Mouse (Mus musculus) embryonic facial prominence, embryonic 14.5 days (tissue): ENCODE measurements around the gene Iqub. TPM values are rescaled to one million over a fixed set of nuclear protein-coding genes. Genes with fewer than 3 reads are reported as not detected.

Source experiments
- ATAC-seq: fragments of 200-750 bp; cut with Nextera tagmentation; 2 replicates; pipeline ENCODE4 v1.8.0; 2017; ENCODE audit warnings: low read depth, moderate number of reproducible peaks, moderate TSS enrichment
- DNase-seq: peaks from one replicate; pipeline ENCODE4 v3.0.0-alpha.2; 2015; ENCODE audit warnings: low spot score
- H3K27ac ChIP-seq: fragments of 300-500 bp; sonication (generic); replicated peaks from 2 replicates; pipeline ENCODE4 v1.5.1; 2014; ENCODE audit warnings: low read depth, mild to moderate bottlenecking, low read length, moderate library complexity
- H3K27me3 ChIP-seq: fragments of 300-500 bp; sonication (generic); replicated peaks from 2 replicates; pipeline ENCODE4 v1.6.1; 2014; ENCODE audit warnings: low read length; ENCODE audit not compliant: control insufficient read depth, insufficient read depth
- H3K36me3 ChIP-seq: fragments of 300-500 bp; sonication (generic); 2 replicates; pipeline ENCODE4 v1.6.1; 2014; ENCODE audit warnings: low read length, mixed read lengths; ENCODE audit not compliant: control insufficient read depth, insufficient read depth
- H3K4me1 ChIP-seq: fragments of 300-500 bp; sonication (generic); 2 replicates; pipeline ENCODE4 v1.6.1; 2014; ENCODE audit warnings: antibody characterized with exemption, low read length; ENCODE audit not compliant: control insufficient read depth, insufficient read depth
- H3K4me2 ChIP-seq: fragments of 300-500 bp; sonication (generic); 2 replicates; pipeline ENCODE4 v1.6.1; 2014; ENCODE audit warnings: low read depth, mild to moderate bottlenecking, low read length, moderate library complexity, mixed read lengths
- H3K4me3 ChIP-seq: fragments of 300-500 bp; sonication (generic); 2 replicates; pipeline ENCODE4 v1.5.1; 2014; ENCODE audit warnings: low read depth, mild to moderate bottlenecking, low read length
- H3K9ac ChIP-seq: fragments of 300-500 bp; sonication (generic); 2 replicates; pipeline ENCODE4 v1.6.1; 2014; ENCODE audit warnings: low read depth, mild to moderate bottlenecking, low read length, moderate library complexity, mixed read lengths
- H3K9me3 ChIP-seq: fragments of 300-500 bp; sonication (generic); 2 replicates; pipeline ENCODE4 v1.6.1; 2016; ENCODE audit warnings: low read length; ENCODE audit not compliant: control insufficient read depth
- WGBS: fragments of 180-500 bp; shearing (Covaris S2); extraction: QIAGEN DNeasy Blood & Tissue Kit; methylation state at CpG from one replicate; pipeline ENCODE4 v1.1.7; 2014; 5-methylcytosine and 5-hydroxymethylcytosine counted together
- polyA plus RNA-seq: library from polyadenylated mRNA; unstranded; fragments of >200 nt; fragmentation: Nextera tagmentation; extraction: Ambion mirVana; gene quantifications from 2 replicates; pipeline ENCODE4 v1.2.1, GENCODE M21; 2014

Iqub gene
- polyA plus RNA-seq, 1 experiment from 2014 or later: 1.6 TPM

DNA sequence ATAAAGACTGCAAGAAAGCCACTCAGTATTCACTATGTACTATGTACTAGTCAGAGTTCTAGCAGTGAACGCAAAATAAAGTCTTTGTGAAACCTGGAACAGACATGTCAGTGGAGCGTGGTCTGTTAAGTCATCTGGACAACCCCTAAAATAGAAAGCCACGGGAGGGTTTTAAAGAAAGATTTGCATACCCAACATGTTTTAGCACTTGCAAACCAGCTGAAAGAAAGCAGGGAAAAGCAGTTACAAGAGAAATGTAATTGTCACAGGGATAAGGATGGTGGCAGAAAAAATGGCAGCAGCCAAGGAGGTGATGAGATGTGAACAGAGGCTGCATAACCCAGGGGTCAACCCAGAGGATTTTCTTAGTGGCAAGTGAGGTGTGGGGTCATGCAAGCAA, 10.8 kb upstream of the Iqub start:
- no peak overlapping the region for H3K9ac ChIP-seq
- peaks cover 11% of the 10 kb centered on the region for H3K4me1 ChIP-seq
- H3K9me3 ChIP-seq: no peaks in the 10 kb centered on the region
- H3K4me2 ChIP-seq: no peak overlapping the region
- H3K36me3 ChIP-seq: peaks cover 16% of the 10 kb centered on the region; the same call in 1 of the 2 replicates
- ATAC-seq: no peak
- DNase-seq: no peak
- no peak overlapping the region for H3K4me3 ChIP-seq
- H3K27ac ChIP-seq: no peak overlapping the region
- WGBS: 85% methylated on average over 3 of the region's 3 CpGs
- no peaks in the 10 kb centered on the region for H3K27me3 ChIP-seq

DNA sequence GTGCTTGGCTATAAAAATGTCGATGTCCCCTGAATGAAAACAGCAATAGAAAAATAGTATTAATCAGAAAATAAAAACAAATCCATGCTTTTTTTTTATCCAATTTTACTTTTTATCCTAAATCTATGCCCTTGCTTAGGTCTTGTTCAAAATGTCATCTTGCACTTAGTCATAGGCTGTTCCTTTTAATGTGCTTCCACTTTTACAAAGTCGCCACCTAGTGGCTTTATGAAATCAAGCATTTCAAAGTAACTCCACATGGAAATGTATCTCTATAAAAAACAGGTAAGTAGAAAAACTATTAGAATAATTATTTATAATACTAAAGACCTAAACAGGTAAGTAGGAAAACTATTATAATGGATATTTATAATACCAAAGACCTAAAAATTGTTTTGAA, 1.3 kb upstream of the Iqub start:
- 44% methylated on average over 2 of the region's 2 CpGs for WGBS
- Histone ChIP-seq H3K4me1 (no peaks in the 10 kb centered on the region), H3K9ac (no peak overlapping the region), H3K27ac (no peak overlapping the region), H3K4me2 (no peak overlapping the region), H3K36me3 (peaks cover 19% of the 10 kb centered on the region), H3K9me3 (no peaks in the 10 kb centered on the region), H3K4me3 (no peak overlapping the region), H3K27me3 (no peaks in the 10 kb centered on the region)
- peak; percentile 58 for DNase-seq
- ATAC-seq: no peak

DNA sequence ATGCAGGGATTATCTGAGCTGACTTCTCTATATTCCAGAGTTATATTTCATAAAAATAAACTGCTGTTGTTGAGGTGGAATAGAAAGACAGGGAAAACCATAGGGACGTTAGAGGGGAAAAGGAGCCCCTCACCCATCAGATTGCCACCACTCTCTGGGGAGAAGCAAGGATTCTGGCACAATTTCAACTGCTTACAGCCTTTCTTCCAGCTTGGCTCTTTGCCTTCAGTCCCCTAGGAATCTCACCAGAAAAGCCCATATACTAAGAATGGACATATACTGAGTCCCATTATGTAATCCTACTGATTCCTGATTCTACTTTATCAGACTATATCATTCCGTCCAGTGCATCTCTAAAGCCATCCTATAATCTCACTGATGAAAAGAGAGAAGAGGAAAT, 10.7 kb downstream of the Iqub start:
- Histone ChIP-seq H3K4me1 (no peaks in the 10 kb centered on the region), H3K9me3 (no peaks in the 10 kb centered on the region), H3K36me3 (no peaks in the 10 kb centered on the region), H3K27ac (no peak overlapping the region), H3K9ac (no peak overlapping the region), H3K4me2 (no peak overlapping the region), H3K4me3 (no peak overlapping the region), H3K27me3 (no peaks in the 10 kb centered on the region)
- WGBS: 80% methylated on average over 2 of the region's 2 CpGs
- DNase-seq (no peak), ATAC-seq (no peak)

DNA sequence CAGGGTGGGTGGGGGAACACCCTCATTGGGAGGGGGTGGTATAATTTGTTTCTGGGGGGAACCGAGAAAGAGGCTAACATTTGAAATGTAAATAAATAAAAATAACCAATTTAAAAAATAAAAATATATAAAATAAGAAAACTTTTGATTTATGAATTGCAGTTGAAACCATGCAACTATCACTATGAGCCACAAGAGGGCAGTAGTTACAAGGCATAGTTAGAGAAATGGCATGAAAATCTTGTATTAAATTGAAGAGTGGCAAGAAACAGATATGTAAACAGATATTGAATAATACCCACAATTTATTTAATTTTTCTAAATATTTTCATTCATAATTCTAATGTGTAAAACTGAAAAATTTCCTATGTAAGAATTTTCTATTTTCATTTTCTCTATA, 24.5 kb downstream of the Iqub start:
- Histone ChIP-seq H3K9ac (no peak overlapping the region), H3K27me3 (no peaks in the 10 kb centered on the region), H3K36me3 (no peaks in the 10 kb centered on the region), H3K27ac (no peak overlapping the region), H3K4me2 (no peak overlapping the region), H3K4me1 (no peaks in the 10 kb centered on the region), H3K9me3 (no peaks in the 10 kb centered on the region), H3K4me3 (no peak overlapping the region)
- DNase-seq: peak; percentile 13
- ATAC-seq: no peak
- 18% methylated on average over 1 of the region's 1 CpGs for WGBS

DNA sequence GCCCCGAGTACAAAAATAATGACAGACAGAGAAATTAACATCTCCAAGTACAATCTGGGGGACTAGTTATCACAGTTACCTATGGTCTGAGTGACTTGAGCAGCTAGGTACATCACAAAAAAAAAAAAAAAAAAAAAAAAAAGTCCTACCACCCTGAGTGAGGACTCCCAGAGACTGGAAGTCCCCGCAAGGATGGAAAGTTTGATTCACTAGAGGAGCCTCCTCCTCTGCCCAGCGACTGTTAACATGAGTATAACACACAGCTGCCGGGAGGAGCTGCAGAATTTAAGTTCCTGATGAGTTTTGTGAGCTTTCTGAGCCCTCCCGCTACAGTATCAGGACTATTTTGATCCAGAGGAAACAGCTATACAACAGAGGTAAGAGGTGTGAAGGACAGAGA, 28.3 kb downstream of the Iqub start:
- ATAC-seq (no peak), DNase-seq (no peak)
- H3K4me2 ChIP-seq: no peak overlapping the region
- no peaks in the 10 kb centered on the region for H3K4me1 ChIP-seq
- H3K27me3 ChIP-seq: no peaks in the 10 kb centered on the region
- no peaks in the 10 kb centered on the region for H3K9me3 ChIP-seq
- no peak overlapping the region for H3K9ac ChIP-seq
- no peaks in the 10 kb centered on the region for H3K36me3 ChIP-seq
- H3K27ac ChIP-seq: no peak overlapping the region
- 81% methylated on average over 5 of the region's 5 CpGs for WGBS
- no peak overlapping the region for H3K4me3 ChIP-seq

DNA sequence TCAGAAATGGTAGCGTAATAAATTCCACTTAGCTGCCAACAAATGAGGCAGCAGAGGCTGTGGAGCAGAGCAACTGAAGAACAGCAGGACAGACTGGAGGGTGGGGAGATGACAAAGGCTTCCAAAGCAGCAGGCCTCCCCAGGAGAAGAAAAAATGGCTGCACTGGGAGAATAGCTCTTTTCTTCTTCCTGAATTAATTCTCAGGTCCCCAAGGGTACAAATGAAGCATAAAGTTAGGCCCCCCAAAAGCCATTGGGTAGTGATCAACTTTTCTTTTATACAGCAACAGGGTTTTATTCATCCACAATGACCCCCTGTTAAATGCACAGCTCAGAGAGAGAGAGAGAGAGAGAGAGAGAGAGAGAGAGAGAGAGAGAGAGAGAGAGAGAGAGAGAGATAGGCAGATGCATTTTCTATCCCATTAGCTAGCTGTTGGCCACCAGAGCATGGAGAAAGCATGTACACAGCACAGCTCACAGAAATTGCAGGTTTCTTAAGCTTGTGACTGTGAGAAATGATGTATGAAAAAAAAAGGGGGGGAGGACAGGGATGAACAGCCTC, 44.2 kb downstream of the Iqub start:
- DNase-seq (no peak), ATAC-seq (no peak)
- H3K27me3 ChIP-seq: no peaks in the 10 kb centered on the region
- 56% methylated on average over 1 of the region's 1 CpGs for WGBS
- no peak overlapping the region for H3K4me2 ChIP-seq
- no peak overlapping the region for H3K9ac ChIP-seq
- no peaks in the 10 kb centered on the region for H3K9me3 ChIP-seq
- no peaks in the 10 kb centered on the region for H3K36me3 ChIP-seq
- H3K4me3 ChIP-seq: no peak overlapping the region
- no peaks in the 10 kb centered on the region for H3K4me1 ChIP-seq
- H3K27ac ChIP-seq: no peak overlapping the region

DNA sequence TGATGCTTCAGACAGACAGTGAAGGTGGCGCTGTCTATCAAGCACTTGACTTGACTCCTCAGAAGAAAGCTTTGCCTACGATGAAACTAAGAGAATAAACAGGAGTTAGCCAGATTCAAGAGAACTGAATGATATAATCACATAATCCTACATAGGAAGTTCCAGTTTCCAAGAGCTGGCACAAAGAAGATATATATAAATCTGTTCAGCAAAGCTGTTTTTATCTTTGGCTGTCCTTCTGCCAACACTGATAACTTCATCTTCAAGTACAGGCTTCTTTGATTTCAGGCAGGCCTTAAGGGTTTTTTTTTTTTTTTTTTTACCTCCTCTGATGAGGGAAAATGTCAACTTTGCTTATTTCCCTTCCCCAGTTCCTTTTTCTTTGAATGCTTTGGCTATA, 44.7 kb downstream of the Iqub start:
- H3K36me3 ChIP-seq: no peaks in the 10 kb centered on the region
- no peak overlapping the region for H3K4me3 ChIP-seq
- no peak for DNase-seq
- ATAC-seq: no peak
- 86% methylated on average over 2 of the region's 2 CpGs for WGBS
- no peaks in the 10 kb centered on the region for H3K27me3 ChIP-seq
- no peaks in the 10 kb centered on the region for H3K9me3 ChIP-seq
- H3K4me2 ChIP-seq: no peak overlapping the region
- H3K27ac ChIP-seq: no peak overlapping the region
- H3K9ac ChIP-seq: no peak overlapping the region
- H3K4me1 ChIP-seq: no peaks in the 10 kb centered on the region

DNA sequence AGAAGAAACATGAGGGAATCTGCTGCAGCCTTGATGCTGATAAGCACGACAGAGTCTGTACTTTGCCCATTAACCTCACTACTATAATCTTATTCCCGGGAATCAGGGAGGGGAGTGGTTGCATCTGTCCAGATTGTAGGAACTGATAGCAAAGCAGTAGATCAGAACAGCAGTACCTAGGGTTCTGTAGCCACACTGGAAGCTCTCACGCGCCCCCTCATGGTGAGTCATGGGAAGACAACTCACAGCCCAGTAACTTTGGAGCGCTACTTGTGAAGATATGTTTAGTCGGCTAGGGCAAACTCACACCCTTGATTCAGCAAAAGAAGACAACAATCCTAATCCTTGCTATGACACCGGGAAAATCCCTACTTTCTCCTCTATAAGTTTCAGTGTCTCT, 58.8 kb downstream of the Iqub start:
- H3K4me1 ChIP-seq: no peaks in the 10 kb centered on the region
- WGBS: 46% methylated on average over 7 of the region's 7 CpGs
- H3K9me3 ChIP-seq: no peaks in the 10 kb centered on the region
- no peak overlapping the region for H3K27ac ChIP-seq
- H3K27me3 ChIP-seq: no peaks in the 10 kb centered on the region
- DNase-seq (peak; percentile 4), ATAC-seq (no peak)
- H3K36me3 ChIP-seq: no peaks in the 10 kb centered on the region
- no peak overlapping the region for H3K4me3 ChIP-seq
- no peak overlapping the region for H3K9ac ChIP-seq
- H3K4me2 ChIP-seq: no peak overlapping the region

DNA sequence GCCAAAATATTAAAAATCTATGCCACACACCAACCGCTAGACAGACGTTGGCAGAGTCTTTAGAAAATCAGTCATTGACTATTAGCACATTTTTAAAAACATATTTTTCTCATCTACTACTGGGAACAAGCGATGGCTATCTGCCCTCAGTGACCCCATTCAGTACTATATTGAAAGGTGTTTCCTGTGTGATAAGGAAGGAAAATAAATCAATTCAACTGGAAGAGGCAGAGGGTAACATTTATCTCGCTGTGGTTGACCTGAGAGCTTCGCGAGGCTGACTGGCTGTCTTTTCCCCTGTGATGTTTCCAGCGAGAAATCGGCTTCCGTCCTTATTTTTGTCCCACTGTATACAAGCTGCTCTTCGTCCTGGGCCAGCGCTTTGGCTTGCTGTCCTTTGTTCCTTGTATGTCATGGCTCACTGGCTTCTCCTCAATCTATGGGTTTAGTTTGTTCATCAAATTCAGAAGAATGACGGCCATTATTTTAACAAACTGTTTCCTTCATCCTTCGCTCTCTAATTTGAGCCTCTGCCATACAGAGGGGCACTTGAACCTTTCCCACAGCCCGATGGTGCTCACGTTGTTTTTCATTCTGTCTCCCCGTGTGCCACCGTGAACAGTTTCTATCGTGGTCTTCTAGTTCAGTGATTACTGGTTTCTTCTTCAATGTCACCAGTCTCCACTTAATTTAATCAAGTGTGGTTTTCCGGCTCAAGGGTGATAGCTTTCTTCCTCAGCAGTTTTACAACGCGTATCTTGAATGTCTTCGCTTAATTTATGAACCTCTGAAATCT, 63.6 kb downstream of the Iqub start:
- Histone ChIP-seq H3K9ac (no peak overlapping the region), H3K4me2 (no peak overlapping the region), H3K27ac (no peak overlapping the region), H3K36me3 (no peaks in the 10 kb centered on the region), H3K4me3 (no peak overlapping the region), H3K27me3 (no peaks in the 10 kb centered on the region), H3K9me3 (no peaks in the 10 kb centered on the region), H3K4me1 (no peaks in the 10 kb centered on the region)
- DNase-seq (no peak), ATAC-seq (no peak)
- 84% methylated on average over 22 of the region's 22 CpGs for WGBS
